Mouse (Mus musculus): ENCODE measurements around the gene Znfx1.
"Not testable (repeated sequence)": the region's sequence is repeated elsewhere in the genome, so short reads cannot be mapped to it uniquely, and the experiment has no call there.

GRCm38 (mm10) chr2:167007565-167007964, 55.2 kb downstream of the Znfx1 start:
- not testable (repeated sequence) for TF ChIP-seq POLR2A (IDR thresholded peaks at IDR 0.05; ENCODE audit: insufficient read depth, low read length); CTCF (IDR thresholded peaks at IDR 0.05; ENCODE audit: low read depth, low read length)

All from ES-Bruce4 (cell line).